Mouse (Mus musculus) embryonic facial prominence, embryonic 13.5 days (tissue): ENCODE data around the gene Acvr2b. TPM values are rescaled to one million over a fixed set of nuclear protein-coding genes. Genes with fewer than 3 reads are reported as not detected.

Experiments
- ATAC-seq: fragments of 200-750 bp; cut with Nextera tagmentation; 2 replicates; pipeline ENCODE4 v1.8.0; 2017; ENCODE audit warnings: low read depth; ENCODE audit not compliant: insufficient number of reproducible peaks, insufficient read depth, low FRiP score, low TSS enrichment
- H3K27ac ChIP-seq: fragments of 300-500 bp; sonication (generic); 2 replicates; pipeline ENCODE4 v1.5.1; 2015; ENCODE audit warnings: moderate library complexity, mild to moderate bottlenecking, inconsistent platforms
- H3K27me3 ChIP-seq: fragments of 300-500 bp; sonication (generic); 2 replicates; pipeline ENCODE4 v1.6.1; 2015; ENCODE audit warnings: mild to moderate bottlenecking, inconsistent platforms
- H3K36me3 ChIP-seq: fragments of 300-500 bp; sonication (generic); 2 replicates; pipeline ENCODE4 v1.6.1; 2015; ENCODE audit warnings: mild to moderate bottlenecking, inconsistent platforms
- H3K4me1 ChIP-seq: fragments of 300-500 bp; sonication (generic); 2 replicates; pipeline ENCODE4 v1.6.1; 2015; ENCODE audit warnings: inconsistent platforms
- H3K4me2 ChIP-seq: fragments of 300-500 bp; sonication (generic); 2 replicates; pipeline ENCODE4 v1.6.1; 2015; ENCODE audit warnings: moderate library complexity, mild to moderate bottlenecking, inconsistent platforms
- H3K4me3 ChIP-seq: fragments of 300-500 bp; sonication (generic); 2 replicates; pipeline ENCODE4 v1.5.1; 2015; ENCODE audit warnings: mild to moderate bottlenecking, inconsistent platforms
- H3K9ac ChIP-seq: fragments of 300-500 bp; sonication (generic); 2 replicates; pipeline ENCODE4 v1.6.1; 2015; ENCODE audit warnings: mild to moderate bottlenecking, inconsistent platforms
- H3K9me3 ChIP-seq: fragments of 300-500 bp; sonication (generic); 2 replicates; pipeline ENCODE4 v1.6.1; 2016; ENCODE audit warnings: inconsistent platforms
- WGBS: fragments of 180-500 bp; shearing (Covaris S2); methylation state at CpG from one replicate; pipeline ENCODE4 v1.1.7; 2015; ENCODE audit warnings: mixed read lengths; 5-methylcytosine and 5-hydroxymethylcytosine counted together
- polyA plus RNA-seq: library from polyadenylated mRNA; unstranded; fragments of >200 nt; fragmentation: Nextera tagmentation; extraction: Ambion mirVana; gene quantifications from 2 replicates; pipeline ENCODE4 v1.2.1, GENCODE M21; 2015

The Acvr2b gene
- polyA plus RNA-seq, 1 experiment from 2014 or later: 18.0 TPM

DNA sequence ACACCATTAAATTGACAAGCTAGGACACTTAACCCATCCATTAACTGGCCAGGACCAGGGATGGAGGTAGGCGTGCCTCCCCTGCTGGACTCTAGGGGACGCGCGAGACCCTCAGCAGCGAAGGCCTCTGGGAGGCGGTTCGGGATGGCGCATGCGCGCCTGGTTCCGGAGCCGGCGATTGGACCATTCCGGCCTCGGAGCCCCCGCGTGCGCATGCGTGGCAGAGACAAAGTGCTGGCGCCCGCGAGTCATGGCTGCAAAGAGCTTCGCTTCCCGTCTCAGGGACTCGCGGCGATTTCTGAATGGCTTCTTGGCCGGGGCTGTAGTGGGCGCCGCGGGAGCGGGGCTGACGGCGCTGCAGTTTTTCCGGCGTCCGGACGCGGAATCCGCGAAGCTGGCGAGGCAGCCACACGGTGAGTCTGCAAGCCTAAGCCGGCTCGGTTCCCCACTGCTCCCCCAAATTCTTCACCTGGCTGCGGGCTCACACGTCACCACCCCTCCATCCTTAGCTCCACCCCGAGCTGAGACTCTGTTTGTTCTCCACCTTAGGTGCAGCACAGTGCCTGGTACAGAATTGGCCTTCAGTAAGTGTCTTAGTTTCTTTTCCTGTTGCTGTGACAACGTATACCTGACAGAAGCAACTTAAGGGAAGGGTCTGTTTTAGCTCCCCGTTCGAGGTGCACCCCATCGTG is 43.0 kb downstream of the Acvr2b start, which contains the start of gene Exog:
Gene Exog, plus strand, starts transcription at position 206 of the 692 bp plus-strand sequence.
- peak; percentile 89 for ATAC-seq
- WGBS: under 1% methylated on average over 52 of the region's 52 CpGs
- peak within 1 kb of the TSS; percentile 80 for H3K4me2 ChIP-seq
- H3K9me3 ChIP-seq: no peaks in the 10 kb centered on the region
- peaks cover 37% of the 10 kb centered on the region for H3K36me3 ChIP-seq
- peak within 1 kb of the TSS; percentile 81 for H3K4me3 ChIP-seq
- no peaks in the 10 kb centered on the region for H3K27me3 ChIP-seq
- H3K9ac ChIP-seq: peak within 1 kb of the TSS; percentile 95
- H3K27ac ChIP-seq: peak within 1 kb of the TSS; percentile 90
- H3K4me1 ChIP-seq: peaks cover 13% of the 10 kb centered on the region

DNA sequence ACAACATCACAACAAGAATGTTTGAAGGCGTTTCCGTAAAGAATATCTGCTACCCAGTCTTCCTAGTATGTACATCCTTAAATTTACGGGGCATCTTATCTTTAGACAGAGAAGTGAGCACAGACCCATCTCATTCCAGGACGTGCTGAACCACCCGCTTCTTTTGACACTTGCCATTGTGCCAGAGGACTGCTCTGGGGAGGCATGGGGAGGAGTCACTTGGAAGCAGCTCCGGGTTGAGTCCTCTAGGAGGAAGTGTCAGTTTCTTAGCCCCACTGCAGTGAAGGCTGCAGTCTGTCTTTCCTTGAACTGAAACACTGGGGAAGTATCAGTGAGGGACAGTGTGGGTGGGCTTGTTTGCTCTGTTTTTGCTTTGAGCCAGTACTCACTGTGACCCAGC is 43.8 kb downstream of the Acvr2b start:
- peak overlapping the region; percentile 80 for H3K4me2 ChIP-seq
- H3K4me3 ChIP-seq: peak overlapping the region; percentile 81
- no peak for ATAC-seq
- peaks cover 43% of the 10 kb centered on the region for H3K36me3 ChIP-seq
- peak overlapping the region; percentile 95 for H3K9ac ChIP-seq
- H3K27ac ChIP-seq: no peak overlapping the region
- H3K9me3 ChIP-seq: no peaks in the 10 kb centered on the region
- 37% methylated on average over 6 of the region's 6 CpGs for WGBS
- peaks cover 13% of the 10 kb centered on the region for H3K4me1 ChIP-seq
- H3K27me3 ChIP-seq: no peaks in the 10 kb centered on the region

DNA sequence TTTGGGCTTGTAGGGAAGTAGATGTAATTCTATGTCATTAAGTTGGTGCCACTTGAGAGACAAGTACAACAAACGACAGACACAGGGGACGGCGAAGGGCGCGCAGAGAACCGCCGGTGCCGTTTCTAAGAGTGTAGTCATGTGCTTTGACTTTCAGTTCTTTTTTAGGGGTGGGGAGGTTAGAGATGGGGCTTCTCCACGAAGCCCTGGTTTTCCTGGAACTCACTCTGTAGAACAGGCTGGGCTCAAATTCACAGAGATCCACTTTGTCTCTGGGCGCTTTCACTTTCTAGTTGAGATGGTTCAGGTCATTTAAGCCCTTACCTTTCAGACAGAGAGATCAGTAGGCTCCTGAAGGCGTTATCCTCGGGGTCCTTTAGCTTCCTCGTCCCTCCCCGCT is 54.0 kb downstream of the Acvr2b start:
- Histone ChIP-seq H3K4me1 (no peaks in the 10 kb centered on the region), H3K4me2 (no peak overlapping the region), H3K4me3 (no peak overlapping the region), H3K27ac (no peak overlapping the region), H3K36me3 (peaks cover 54% of the 10 kb centered on the region), H3K27me3 (no peaks in the 10 kb centered on the region), H3K9ac (no peak overlapping the region), H3K9me3 (no peaks in the 10 kb centered on the region)
- ATAC-seq: no peak
- 88% methylated on average over 14 of the region's 14 CpGs for WGBS

DNA sequence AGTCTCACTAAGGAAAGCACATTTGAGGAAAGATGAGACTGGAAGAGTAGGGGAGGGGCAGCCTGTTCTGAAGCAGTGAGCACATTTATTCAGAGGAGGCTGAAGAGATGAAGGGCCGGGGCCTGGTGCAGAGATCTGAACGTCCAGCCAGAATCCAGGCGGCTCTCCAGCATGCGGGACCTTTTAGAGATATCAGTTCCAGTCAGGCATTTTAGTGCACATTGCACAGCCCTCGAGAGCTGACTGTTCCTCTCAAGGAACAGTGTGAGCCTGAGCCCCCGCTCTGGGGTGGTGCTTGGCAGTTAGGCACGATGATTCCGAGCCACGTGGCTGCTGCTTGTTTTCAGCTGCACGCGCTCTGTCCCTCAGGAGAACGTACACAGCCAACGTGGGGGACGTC is 55.2 kb downstream of the Acvr2b start:
- H3K4me3 ChIP-seq: no peak overlapping the region
- no peak overlapping the region for H3K27ac ChIP-seq
- ATAC-seq: no peak
- H3K27me3 ChIP-seq: no peaks in the 10 kb centered on the region
- no peaks in the 10 kb centered on the region for H3K9me3 ChIP-seq
- H3K9ac ChIP-seq: no peak overlapping the region
- WGBS: 86% methylated on average over 14 of the region's 14 CpGs
- no peaks in the 10 kb centered on the region for H3K4me1 ChIP-seq
- H3K4me2 ChIP-seq: no peak overlapping the region
- peaks cover 48% of the 10 kb centered on the region for H3K36me3 ChIP-seq

- no peak overlapping the region for H3K9ac ChIP-seq
- H3K27me3 ChIP-seq: no peaks in the 10 kb centered on the region
- 52% methylated on average over 8 of the region's 8 CpGs for WGBS
- H3K36me3 ChIP-seq: peaks cover 58% of the 10 kb centered on the region
- no peak overlapping the region for H3K4me3 ChIP-seq
- H3K9me3 ChIP-seq: no peaks in the 10 kb centered on the region
- ATAC-seq: no peak
- no peak overlapping the region for H3K4me2 ChIP-seq
- H3K27ac ChIP-seq: no peak overlapping the region
- H3K4me1 ChIP-seq: no peaks in the 10 kb centered on the region
Measured at GRCm38 (mm10) chr9:119460410-119460809, 58.5 kb downstream of the Acvr2b start.

DNA sequence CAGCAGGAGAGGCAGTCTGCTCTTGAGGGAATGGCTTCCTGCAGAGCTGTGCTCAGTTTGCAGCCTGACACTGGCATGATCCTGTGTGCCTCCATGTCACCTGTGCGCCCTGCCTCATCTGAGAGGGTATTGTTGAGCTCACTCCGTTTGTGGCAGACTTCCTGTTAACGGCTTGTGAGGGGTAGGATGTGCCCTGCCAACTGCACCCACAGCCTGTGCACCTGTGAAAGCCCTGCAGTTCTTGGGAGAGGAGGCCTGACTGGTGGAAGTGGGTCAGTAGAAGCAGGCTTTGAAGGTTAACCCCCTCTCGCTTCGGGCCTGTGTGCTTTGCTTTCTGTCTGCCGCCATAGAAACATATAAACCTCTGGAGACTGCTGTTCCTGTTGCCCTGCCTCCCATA is 63.1 kb downstream of the Acvr2b start:
- 86% methylated on average over 6 of the region's 6 CpGs for WGBS
- H3K27me3 ChIP-seq: no peaks in the 10 kb centered on the region
- no peak overlapping the region for H3K27ac ChIP-seq
- 0 out of 2 replicates have a peak, but pooled peaks cover 3% of the 10 kb centered on the region for H3K4me1 ChIP-seq
- no peak overlapping the region for H3K4me3 ChIP-seq
- H3K36me3 ChIP-seq: peaks cover 68% of the 10 kb centered on the region
- no peaks in the 10 kb centered on the region for H3K9me3 ChIP-seq
- ATAC-seq: no peak
- no peak overlapping the region for H3K4me2 ChIP-seq
- no peak overlapping the region for H3K9ac ChIP-seq

- Histone ChIP-seq H3K9ac (no peak overlapping the region), H3K9me3 (no peaks in the 10 kb centered on the region), H3K4me1 (0 out of 2 replicates have a peak, but pooled peaks cover 3% of the 10 kb centered on the region), H3K4me3 (no peak overlapping the region), H3K27ac (no peak overlapping the region), H3K27me3 (no peaks in the 10 kb centered on the region), H3K36me3 (peaks cover 73% of the 10 kb centered on the region), H3K4me2 (no peak overlapping the region)
- ATAC-seq: no peak
- 78% methylated on average over 7 of the region's 7 CpGs for WGBS
Measured at GRCm38 (mm10) chr9:119465595-119465994, 63.7 kb downstream of the Acvr2b start.

- Histone ChIP-seq H3K9ac (no peak overlapping the region), H3K27ac (no peak overlapping the region), H3K4me2 (no peak overlapping the region), H3K4me3 (no peak overlapping the region), H3K36me3 (peaks cover 42% of the 10 kb centered on the region), H3K27me3 (no peaks in the 10 kb centered on the region), H3K4me1 (0 out of 2 replicates have a peak, but pooled peaks cover 3% of the 10 kb centered on the region), H3K9me3 (no peaks in the 10 kb centered on the region)
- WGBS: 81% methylated on average over 8 of the region's 8 CpGs
- no peak for ATAC-seq
Measured at GRCm38 (mm10) chr9:119469691-119470353, 67.9 kb downstream of the Acvr2b start.

DNA sequence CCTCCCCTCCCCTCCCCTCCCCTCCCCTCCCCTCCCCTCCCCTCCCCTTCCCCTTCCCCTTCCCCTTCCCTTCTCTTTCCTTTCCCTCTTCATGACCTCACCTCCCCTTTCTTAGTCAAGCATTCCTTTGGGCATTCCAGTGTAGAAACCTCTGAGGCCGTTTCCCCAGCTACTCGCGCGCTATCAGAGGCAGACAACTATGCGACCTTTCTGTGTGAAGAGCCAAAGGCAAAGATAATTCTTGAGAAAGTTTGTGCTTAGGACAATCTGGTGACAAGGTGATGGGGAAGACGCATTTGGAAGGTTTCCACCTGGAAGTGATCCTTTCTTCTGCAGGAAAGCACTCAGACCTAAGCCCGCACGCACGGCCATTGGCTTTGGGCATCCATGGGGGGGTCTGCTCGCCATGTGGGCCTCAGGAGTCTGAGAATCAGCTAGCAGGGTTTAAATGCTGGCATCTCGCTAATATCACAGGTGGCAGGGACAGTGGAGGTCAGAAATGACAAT is 70.5 kb downstream of the Acvr2b start:
- no peak overlapping the region for H3K27ac ChIP-seq
- no peak overlapping the region for H3K4me3 ChIP-seq
- no peaks in the 10 kb centered on the region for H3K9me3 ChIP-seq
- H3K4me1 ChIP-seq: no peaks in the 10 kb centered on the region
- 82% methylated on average over 11 of the region's 11 CpGs for WGBS
- no peak overlapping the region for H3K4me2 ChIP-seq
- H3K9ac ChIP-seq: no peak overlapping the region
- peaks cover 26% of the 10 kb centered on the region for H3K36me3 ChIP-seq
- H3K27me3 ChIP-seq: no peaks in the 10 kb centered on the region
- no peak for ATAC-seq

- Histone ChIP-seq H3K27ac (no peak overlapping the region), H3K36me3 (peaks cover 20% of the 10 kb centered on the region), H3K9ac (no peak overlapping the region), H3K9me3 (no peaks in the 10 kb centered on the region), H3K4me2 (no peak overlapping the region), H3K4me1 (no peaks in the 10 kb centered on the region), H3K4me3 (no peak overlapping the region), H3K27me3 (no peaks in the 10 kb centered on the region)
- 95% methylated on average over 1 of the region's 1 CpGs for WGBS
- no peak for ATAC-seq
Measured at GRCm38 (mm10) chr9:119473011-119473410, 71.1 kb downstream of the Acvr2b start.

DNA sequence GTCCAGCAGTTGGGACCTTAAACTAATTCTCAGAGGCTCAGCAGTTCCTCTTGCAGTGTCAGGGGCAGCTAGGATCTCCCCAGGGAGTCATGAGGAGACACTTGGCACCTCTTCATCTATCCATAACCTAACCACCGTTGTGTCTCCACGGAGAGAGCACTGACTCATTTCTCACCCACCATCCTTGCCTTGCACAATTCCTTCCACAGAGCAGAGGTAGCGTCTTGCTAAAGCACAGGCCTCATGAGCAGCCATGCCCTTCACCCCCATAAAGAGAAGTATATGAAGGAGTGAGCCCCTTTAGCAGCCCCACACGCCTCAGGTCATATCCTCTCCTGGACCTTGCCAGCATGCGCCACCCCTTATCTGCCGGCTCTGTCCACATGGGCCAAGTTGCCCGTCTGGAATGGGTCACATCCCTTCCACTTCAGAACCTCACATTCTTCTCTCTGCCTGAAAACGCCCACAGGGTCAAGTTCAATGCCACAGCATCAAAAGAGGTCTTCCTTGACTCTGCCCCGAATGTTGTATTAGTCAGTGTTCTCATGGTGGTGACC is 71.8 kb downstream of the Acvr2b start:
- H3K4me2 ChIP-seq: no peak overlapping the region
- no peak overlapping the region for H3K9ac ChIP-seq
- H3K4me1 ChIP-seq: no peaks in the 10 kb centered on the region
- no peak overlapping the region for H3K27ac ChIP-seq
- H3K4me3 ChIP-seq: no peak overlapping the region
- H3K36me3 ChIP-seq: peaks cover 17% of the 10 kb centered on the region; the same call in 1 of the 2 replicates
- H3K27me3 ChIP-seq: no peaks in the 10 kb centered on the region
- WGBS: 85% methylated on average over 9 of the region's 9 CpGs
- H3K9me3 ChIP-seq: no peaks in the 10 kb centered on the region
- ATAC-seq: no peak
